Mouse (Mus musculus) liver, embryonic 14.5 days (tissue): ENCODE measurements around the gene Adat3.

ENCODE experiments used
- CTCF ChIP-seq: IDR thresholded peaks from 2 replicates; pipeline ENCODE4 v1.5.1; 2016; ENCODE audit warnings: antibody characterized with exemption, low read depth, control low read depth
- EP300 ChIP-seq: IDR thresholded peaks from 2 replicates; pipeline ENCODE4 v1.6.1; 2016; ENCODE audit warnings: antibody characterized with exemption, low read depth

DNA sequence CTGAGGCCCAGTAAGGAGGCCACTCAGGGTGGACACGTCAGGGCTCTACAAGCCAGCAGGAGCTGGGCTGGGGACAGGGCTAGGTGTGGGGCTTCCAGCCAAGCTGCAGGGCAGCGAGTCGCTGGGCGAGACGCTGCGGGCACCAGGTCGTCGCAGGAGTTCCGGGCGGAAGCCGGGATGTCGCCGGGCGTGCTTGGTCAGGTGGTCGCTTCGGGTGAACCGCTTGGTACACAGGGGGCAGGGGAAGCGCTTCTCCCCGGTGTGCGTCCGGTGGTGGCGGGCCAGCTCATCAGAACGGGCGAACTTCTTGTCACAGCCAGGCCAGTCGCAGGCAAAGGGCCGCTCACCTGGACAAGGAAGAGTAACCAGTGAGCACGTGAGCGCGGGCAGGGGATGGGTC is 33.8 kb upstream of the Adat3 start:
- no peak for TF ChIP-seq CTCF
- no peak for TF ChIP-seq EP300
